Mouse (Mus musculus) embryonic facial prominence, embryonic 10.5 days (tissue): ENCODE measurements around the gene Sparc. TPM values are rescaled to one million over a fixed set of nuclear protein-coding genes. Genes with fewer than 3 reads are reported as not detected.
"Not testable (repeated sequence)": the region's sequence is repeated elsewhere in the genome, so short reads cannot be mapped to it uniquely, and the experiment has no call there.

ENCODE experiments used
- DNase-seq: peaks from one replicate; pipeline ENCODE4 v3.0.0-alpha.2; 2017; ENCODE audit warnings: low spot score
- H3K27ac ChIP-seq: fragments of 300-500 bp; sonication (generic); replicated peaks from 2 replicates; pipeline ENCODE4 v1.5.1; 2016; ENCODE audit warnings: mild to moderate bottlenecking
- H3K27me3 ChIP-seq: fragments of 300-500 bp; sonication (generic); replicated peaks from 2 replicates; pipeline ENCODE4 v1.6.1; 2016; ENCODE audit warnings: low read depth, mild to moderate bottlenecking; ENCODE audit not compliant: poor library complexity, severe bottlenecking
- H3K36me3 ChIP-seq: fragments of 300-500 bp; sonication (generic); replicated peaks from 2 replicates; pipeline ENCODE4 v1.6.1; 2016; ENCODE audit warnings: mild to moderate bottlenecking, moderate library complexity
- H3K4me1 ChIP-seq: fragments of 300-500 bp; sonication (generic); 2 replicates; pipeline ENCODE4 v1.6.1; 2016
- H3K4me3 ChIP-seq: fragments of 300-500 bp; sonication (generic); 2 replicates; pipeline ENCODE4 v1.5.1; 2016; ENCODE audit warnings: mild to moderate bottlenecking, moderate library complexity
- H3K9me3 ChIP-seq: fragments of 300-500 bp; sonication (generic); 2 replicates; pipeline ENCODE4 v1.6.1; 2016; ENCODE audit warnings: mild to moderate bottlenecking
- WGBS: fragments of 180-500 bp; shearing (Covaris S2); methylation state at CpG from one replicate; pipeline ENCODE4 v1.1.7; 2016; 5-methylcytosine and 5-hydroxymethylcytosine counted together
- polyA plus RNA-seq: library from polyadenylated mRNA; unstranded; fragments of >200 nt; fragmentation: Nextera tagmentation; extraction: Ambion mirVana; gene quantifications from 2 replicates; pipeline ENCODE4 v1.2.1, GENCODE M21; 2016

Sparc gene
- polyA plus RNA-seq, 1 experiment from 2014 or later = 310 TPM

- Histone ChIP-seq H3K27ac (peak overlapping the region; percentile 83), H3K36me3 (no peaks in the 10 kb centered on the region)
- 37% methylated on average over 16 of the region's 16 CpGs for WGBS
Measured at GRCm38 (mm10) chr11:55428186-55429012, 5.4 kb upstream of the Sparc start.

GRCm38 (mm10) chr11:55424746-55425360, 1.9 kb upstream of the Sparc start:
- Histone ChIP-seq H3K4me1 (peaks cover 54% of the 10 kb centered on the region), H3K9me3 (no peaks in the 10 kb centered on the region), H3K4me3 (no peak overlapping the region), H3K27ac (peak overlapping the region; percentile 59), H3K36me3 (no peaks in the 10 kb centered on the region), H3K27me3 (peaks cover 7% of the 10 kb centered on the region; the same call in 1 of the 2 replicates)
- no peak for DNase-seq
- 82% methylated on average over 8 of the region's 8 CpGs for WGBS

More at GRCm38 (mm10) chr11:55428186-55429012, 5.4 kb upstream of the Sparc start:
- Histone ChIP-seq H3K9me3 (no peaks in the 10 kb centered on the region), H3K4me3 (0 out of 2 replicates have a peak overlapping the region, but pooled peaks have one; percentile 29), H3K27me3 (no peaks in the 10 kb centered on the region), H3K4me1 (peaks cover 45% of the 10 kb centered on the region)
- peak; percentile 89 for DNase-seq

GRCm38 (mm10) chr11:55423756-55424155, 773 bp upstream of the Sparc start:
- Histone ChIP-seq H3K9me3 (no peaks in the 10 kb centered on the region), H3K4me3 (no peak overlapping the region), H3K36me3 (no peaks in the 10 kb centered on the region), H3K4me1 (peaks cover 63% of the 10 kb centered on the region), H3K27ac (peak overlapping the region; percentile 58), H3K27me3 (peaks cover 7% of the 10 kb centered on the region; the same call in 1 of the 2 replicates)
- peak; percentile 61 for DNase-seq
- 30% methylated on average over 4 of the region's 4 CpGs for WGBS

- Histone ChIP-seq H3K36me3 (no peaks in the 10 kb centered on the region; the same call in 1 of the 2 replicates), H3K27me3 (peaks cover 7% of the 10 kb centered on the region; the same call in 1 of the 2 replicates), H3K27ac (peak overlapping the region; percentile 91), H3K4me1 (peaks cover 63% of the 10 kb centered on the region), H3K4me3 (peak overlapping the region; percentile 61), H3K9me3 (no peaks in the 10 kb centered on the region)
- DNase-seq = peak; percentile 79
- WGBS = 4% methylated on average over 9 of the region's 9 CpGs
Measured at GRCm38 (mm10) chr11:55419678-55420307, 3.2 kb downstream of the Sparc start.

GRCm38 (mm10) chr11:55419296-55419677, 3.7 kb downstream of the Sparc start:
- no peaks in the 10 kb centered on the region; the same call in 1 of the 2 replicates for H3K36me3 ChIP-seq
- peaks cover 58% of the 10 kb centered on the region for H3K4me1 ChIP-seq
- peak overlapping the region; percentile 61 for H3K4me3 ChIP-seq
- H3K27ac ChIP-seq = peak overlapping the region; percentile 91
- no peak for DNase-seq
- H3K9me3 ChIP-seq = no peaks in the 10 kb centered on the region
- WGBS = 3% methylated on average over 4 of the region's 4 CpGs
- H3K27me3 ChIP-seq = peaks cover 7% of the 10 kb centered on the region; the same call in 1 of the 2 replicates

GRCm38 (mm10) chr11:55418704-55419061, 4.3 kb downstream of the Sparc start:
- no peaks in the 10 kb centered on the region for H3K9me3 ChIP-seq
- WGBS = 6% methylated on average over 3 of the region's 3 CpGs
- H3K27me3 ChIP-seq = peaks cover 7% of the 10 kb centered on the region; the same call in 1 of the 2 replicates
- peaks cover 52% of the 10 kb centered on the region for H3K4me1 ChIP-seq
- H3K4me3 ChIP-seq = peak overlapping the region; percentile 61
- peak; percentile 19 for DNase-seq
- H3K36me3 ChIP-seq = peaks cover 2% of the 10 kb centered on the region
- H3K27ac ChIP-seq = peak overlapping the region; percentile 91

- peaks cover 8% of the 10 kb centered on the region for H3K36me3 ChIP-seq
- WGBS = 2% methylated on average over 24 of the region's 24 CpGs
- H3K27ac ChIP-seq = peak overlapping the region; percentile 91
- H3K4me3 ChIP-seq = peak overlapping the region; percentile 61
- H3K27me3 ChIP-seq = peaks cover 7% of the 10 kb centered on the region; the same call in 1 of the 2 replicates
- DNase-seq = peak; percentile 91
- H3K9me3 ChIP-seq = no peaks in the 10 kb centered on the region
- H3K4me1 ChIP-seq = peaks cover 49% of the 10 kb centered on the region
Measured at GRCm38 (mm10) chr11:55417898-55418703, 4.9 kb downstream of the Sparc start.

GRCm38 (mm10) chr11:55416609-55417265, 6.2 kb downstream of the Sparc start:
- H3K4me1 ChIP-seq = peaks cover 49% of the 10 kb centered on the region
- peaks cover 17% of the 10 kb centered on the region for H3K36me3 ChIP-seq
- H3K4me3 ChIP-seq = no peak overlapping the region
- H3K27ac ChIP-seq = peak overlapping the region; percentile 91
- 74% methylated on average over 6 of the region's 6 CpGs for WGBS
- peaks cover 7% of the 10 kb centered on the region; the same call in 1 of the 2 replicates for H3K27me3 ChIP-seq
- no peaks in the 10 kb centered on the region for H3K9me3 ChIP-seq
- no peak for DNase-seq

GRCm38 (mm10) chr11:55415731-55416130, 7.3 kb downstream of the Sparc start:
- H3K4me3 ChIP-seq, H3K27me3 ChIP-seq, DNase-seq, H3K9me3 ChIP-seq: not testable (repeated sequence)
- Histone ChIP-seq H3K4me1 (peaks cover 50% of the 10 kb centered on the region), H3K36me3 (peaks cover 19% of the 10 kb centered on the region), H3K27ac (0 out of 2 replicates have a peak overlapping the region, but pooled peaks have one; percentile 2)
- 89% methylated on average over 6 of the region's 6 CpGs for WGBS

GRCm38 (mm10) chr11:55415036-55415704, 7.8 kb downstream of the Sparc start:
- WGBS = 74% methylated on average over 9 of the region's 9 CpGs
- Histone ChIP-seq H3K4me3 (no peak overlapping the region), H3K4me1 (peaks cover 50% of the 10 kb centered on the region), H3K27me3 (no peaks in the 10 kb centered on the region; the same call in 1 of the 2 replicates), H3K27ac (0 out of 2 replicates have a peak overlapping the region, but pooled peaks have one; percentile 2), H3K9me3 (no peaks in the 10 kb centered on the region), H3K36me3 (peaks cover 23% of the 10 kb centered on the region)
- no peak for DNase-seq

GRCm38 (mm10) chr11:55414314-55414713, 8.7 kb downstream of the Sparc start:
- no peaks in the 10 kb centered on the region for H3K9me3 ChIP-seq
- peak overlapping the region; percentile 59 for H3K27ac ChIP-seq
- DNase-seq = no peak
- peaks cover 32% of the 10 kb centered on the region for H3K36me3 ChIP-seq
- WGBS = 78% methylated on average over 5 of the region's 5 CpGs
- no peaks in the 10 kb centered on the region; the same call in 1 of the 2 replicates for H3K27me3 ChIP-seq
- no peak overlapping the region for H3K4me3 ChIP-seq
- H3K4me1 ChIP-seq = peaks cover 41% of the 10 kb centered on the region
